Mouse (Mus musculus): ENCODE measurements at regions not wholly inside any gene's neighbourhood (a gene's known extent, or its start where the extent isn't known, plus 50 kb on each side); places are given as distances from the start of the nearest gene placed in this dataset.

DNA sequence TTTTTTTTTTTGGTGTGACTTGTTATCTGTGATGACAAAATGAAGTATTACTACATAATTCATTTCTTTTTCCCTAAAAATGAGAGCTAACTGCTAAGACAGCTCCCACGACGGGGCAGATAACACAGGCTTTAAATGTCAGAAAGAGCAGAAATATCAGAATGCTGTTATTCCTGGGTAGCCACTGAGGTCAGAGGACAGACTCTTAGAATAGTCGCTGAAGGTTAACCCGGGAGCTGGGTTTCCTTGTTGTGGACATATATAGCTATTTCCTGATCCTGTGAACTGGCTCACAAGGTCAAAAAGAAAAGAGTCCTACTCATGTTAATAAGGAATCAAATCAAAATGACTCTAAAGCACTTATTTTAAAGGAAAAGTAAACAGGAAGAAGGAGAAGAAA is 403.0 kb upstream of the Arglu1 start:
- in situ Hi-C loops (cut with MboI; ENCODE audit: low pct_ligation_motif_present, low pct_unique_long_range_greater_than_20kb, low sequenced_read_pairs), result no loop called here
- H3K4me1 ChIP-seq (ENCODE audit: control insufficient read depth in 1 of 2, insufficient read depth in 2 of 2), result no peaks in the 10 kb centered on the region

DNA sequence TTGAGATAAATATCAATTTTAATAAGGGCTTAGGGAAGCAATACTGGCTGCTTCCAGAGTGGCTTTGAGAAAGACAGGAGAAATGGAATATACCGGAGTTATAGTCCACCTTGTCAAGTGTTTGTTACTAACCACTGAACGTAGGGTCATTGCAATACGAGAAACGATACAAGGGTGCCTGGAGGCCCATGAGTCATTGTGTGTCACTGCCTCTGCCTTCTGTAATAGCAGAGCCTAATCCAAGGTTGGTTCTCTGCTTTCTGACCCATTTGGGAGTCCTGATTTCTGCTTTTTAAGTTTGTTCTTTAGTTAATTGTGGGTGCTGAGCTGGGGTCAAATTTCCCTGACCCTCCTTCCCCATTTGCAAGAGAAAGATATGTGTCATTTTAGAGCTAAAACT is 382.4 kb upstream of the Arglu1 start:
- Histone ChIP-seq H3K9me3 (replicated peaks; ENCODE audit: low read length) (peaks cover 59% of the 10 kb centered on the region), H3K79me2 (replicated peaks; ENCODE audit: control insufficient read depth, extremely low read depth, insufficient read depth, poor library complexity, severe bottlenecking) (no peaks in the 10 kb centered on the region), H3K9ac (ENCODE audit: insufficient read depth, low read depth) (no peak overlapping the region), H3K27ac (ENCODE audit: insufficient read depth, low read depth) (no peak overlapping the region), H3K36me3 (replicated peaks in 1 of 2; ENCODE audit: control insufficient read depth in 1 of 2, insufficient read depth in 1 of 2, low read length in 1 of 2) (no peaks in the 10 kb centered on the region), H3K4me2 (ENCODE audit: insufficient read depth, low read depth, poor library complexity, severe bottlenecking) (no peak overlapping the region), H3K27me3 (replicated peaks) (no peaks in the 10 kb centered on the region), H3K4me3 (replicated peaks in 1 of 3; ENCODE audit: low read depth in 2 of 3, low read length in 2 of 3, poor library complexity in 1 of 3) (no peak overlapping the region), H3K4me1 (ENCODE audit: control insufficient read depth in 1 of 2, insufficient read depth in 2 of 2) (no peaks in the 10 kb centered on the region)
- in situ Hi-C loops (cut with MboI; ENCODE audit: low pct_ligation_motif_present, low pct_unique_long_range_greater_than_20kb, low sequenced_read_pairs), result no loop called here
- dilution Hi-C loops (cut with MboI; ENCODE audit: extremely low pct_ligation_motif_present, extremely low pct_unique_long_range_greater_than_20kb, low sequenced_read_pairs), result no loop called here
- no peak for TF ChIP-seq KAT2A (IDR thresholded peaks at IDR 0.05; ENCODE audit: insufficient replicate concordance, low read length)
- TF ChIP-seq RCOR1 (conservative IDR thresholded peaks at IDR 0.05; ENCODE audit: low read depth, low read length), result no peak
- TF ChIP-seq BHLHE40 (IDR thresholded peaks at IDR 0.05; ENCODE audit: low read depth, low read length), result no peak
- TF ChIP-seq ZNF384 (IDR thresholded peaks at IDR 0.05; ENCODE audit: low read depth, low read length), result no peak
- TF ChIP-seq ZMIZ1 (IDR thresholded peaks at IDR 0.05; ENCODE audit: low read depth, low read length), result no peak
- no peak for TF ChIP-seq RAD21 (IDR thresholded peaks at IDR 0.05; ENCODE audit: low read depth, low read length)
- TF ChIP-seq USF2 (conservative IDR thresholded peaks at IDR 0.05; ENCODE audit: low read depth, low read length), result no peak
- TF ChIP-seq TCF12 (IDR thresholded peaks at IDR 0.05; ENCODE audit: low read depth, low read length), result no peak
- no peak for TF ChIP-seq EP300 (IDR thresholded peaks at IDR 0.05; ENCODE audit: low read length)
- no peak for TF ChIP-seq JUN (IDR thresholded peaks at IDR 0.05; ENCODE audit: insufficient read depth, low read depth, low read length)
- TF ChIP-seq MAX (IDR thresholded peaks at IDR 0.05; ENCODE audit: low read length), result no peak
- no peak for TF ChIP-seq CTCF (conservative IDR thresholded peaks at IDR 0.05 in 1 of 2, IDR thresholded peaks at IDR 0.05 in 1 of 2; ENCODE audit: low read depth in 2 of 2, low read length in 2 of 2)
- TF ChIP-seq MXI1 (IDR thresholded peaks at IDR 0.05; ENCODE audit: low read depth, low read length), result no peak
- no peak for DNase-seq (ENCODE audit: extremely low read depth)

More for the DNA sequence above, 403.0 kb upstream of the Arglu1 start:
- no peak for DNase-seq (ENCODE audit: extremely low read depth)
- Histone ChIP-seq H3K9ac (ENCODE audit: insufficient read depth, low read depth) (no peak overlapping the region), H3K9me3 (replicated peaks; ENCODE audit: low read length) (peaks cover 56% of the 10 kb centered on the region), H3K36me3 (replicated peaks in 1 of 2; ENCODE audit: control insufficient read depth in 1 of 2, insufficient read depth in 1 of 2, low read length in 1 of 2) (no peaks in the 10 kb centered on the region), H3K4me2 (ENCODE audit: insufficient read depth, low read depth, poor library complexity, severe bottlenecking) (no peak overlapping the region), H3K27me3 (replicated peaks) (no peaks in the 10 kb centered on the region), H3K4me3 (replicated peaks in 1 of 3; ENCODE audit: low read depth in 2 of 3, low read length in 2 of 3, poor library complexity in 1 of 3) (no peak overlapping the region), H3K27ac (ENCODE audit: insufficient read depth, low read depth) (no peak overlapping the region), H3K79me2 (replicated peaks; ENCODE audit: control insufficient read depth, extremely low read depth, insufficient read depth, poor library complexity, severe bottlenecking) (no peaks in the 10 kb centered on the region)
- TF ChIP-seq MAX (IDR thresholded peaks at IDR 0.05; ENCODE audit: low read length) (no peak), IRF4 (IDR thresholded peaks at IDR 0.05; ENCODE audit: low read depth, low read length) (no peak), MXI1 (IDR thresholded peaks at IDR 0.05; ENCODE audit: low read depth, low read length) (no peak), ZMIZ1 (IDR thresholded peaks at IDR 0.05; ENCODE audit: low read depth, low read length) (no peak), MYC (IDR thresholded peaks at IDR 0.05; ENCODE audit: low read depth, low read length) (no peak), UBTF (IDR thresholded peaks at IDR 0.05; ENCODE audit: low read depth, low read length) (no peak), CHD1 (IDR thresholded peaks at IDR 0.05; ENCODE audit: low read depth, low read length) (no peak), KAT2A (IDR thresholded peaks at IDR 0.05; ENCODE audit: insufficient replicate concordance, low read length) (no peak), PAX5 (IDR thresholded peaks at IDR 0.05; ENCODE audit: low read length) (no peak), SMC3 (IDR thresholded peaks at IDR 0.05; ENCODE audit: low read depth, low read length) (no peak), EP300 (IDR thresholded peaks at IDR 0.05; ENCODE audit: low read length) (no peak), ETS1 (conservative IDR thresholded peaks at IDR 0.05; ENCODE audit: low read depth, low read length) (no peak), USF2 (conservative IDR thresholded peaks at IDR 0.05; ENCODE audit: low read depth, low read length) (no peak), TBP (conservative IDR thresholded peaks at IDR 0.05; ENCODE audit: low read depth, low read length) (no peak), BHLHE40 (IDR thresholded peaks at IDR 0.05; ENCODE audit: low read depth, low read length) (no peak), MEF2A (IDR thresholded peaks at IDR 0.05; ENCODE audit: borderline replicate concordance, low read depth, low read length) (no peak), ELF1 (IDR thresholded peaks at IDR 0.05; ENCODE audit: low read depth, low read length) (no peak)
- dilution Hi-C loops (cut with MboI; ENCODE audit: extremely low pct_ligation_motif_present, extremely low pct_unique_long_range_greater_than_20kb, low sequenced_read_pairs), result no loop called here

All from CH12.LX (cell line).